Mouse (Mus musculus) right cerebral cortex, adult 18-20 months (tissue): Measurements from ENCODE around the gene Josd1.
"Not testable (repeated sequence)": the region's sequence is repeated elsewhere in the genome, so short reads cannot be mapped to it uniquely, and the experiment has no call there.

Experiments
- DNase-seq: peaks from one replicate; pipeline ENCODE4 v3.0.0; 2022; ENCODE audit warnings: mixed read lengths

Josd1 gene

GRCm38 (mm10) chr15:79691023-79691508 lies 3.3 kb upstream of the Josd1 start:
- peak; percentile 37 for DNase-seq

DNA sequence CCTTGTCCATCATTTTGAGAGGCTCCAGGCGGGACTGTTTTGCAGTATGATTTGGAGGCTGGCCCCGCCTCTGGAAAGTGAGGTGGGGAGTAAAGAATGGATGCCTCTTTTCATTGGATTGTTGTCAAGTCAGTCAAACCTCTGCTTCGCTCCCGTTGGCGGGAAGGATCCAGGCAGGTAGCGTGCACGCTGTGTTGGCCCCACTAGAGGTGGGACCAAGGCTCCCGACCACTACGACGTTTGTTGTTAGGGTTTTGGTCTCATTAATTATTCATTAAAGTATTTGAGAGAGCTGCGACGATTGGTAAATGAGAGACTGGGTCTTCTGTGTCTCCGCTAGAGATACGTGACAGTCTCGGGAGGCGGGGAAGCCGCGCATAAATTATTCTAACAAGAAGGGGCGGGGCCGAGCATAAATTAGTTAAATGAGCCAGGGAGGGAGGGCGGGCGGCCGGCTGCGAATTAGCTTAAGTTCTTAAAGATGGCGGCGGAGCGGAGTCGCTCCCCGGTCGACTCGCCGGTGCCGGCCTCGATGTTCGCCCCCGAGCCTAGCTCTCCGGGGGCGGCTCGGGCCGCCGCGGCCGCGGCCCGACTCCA lies 2.8 kb upstream of the Josd1 start, which contains the start of gene Gtpbp1:
Gene Gtpbp1, plus strand, starts transcription at position 420 of the 597 bp plus-strand sequence.
- DNase-seq: peak; percentile 99

DNA sequence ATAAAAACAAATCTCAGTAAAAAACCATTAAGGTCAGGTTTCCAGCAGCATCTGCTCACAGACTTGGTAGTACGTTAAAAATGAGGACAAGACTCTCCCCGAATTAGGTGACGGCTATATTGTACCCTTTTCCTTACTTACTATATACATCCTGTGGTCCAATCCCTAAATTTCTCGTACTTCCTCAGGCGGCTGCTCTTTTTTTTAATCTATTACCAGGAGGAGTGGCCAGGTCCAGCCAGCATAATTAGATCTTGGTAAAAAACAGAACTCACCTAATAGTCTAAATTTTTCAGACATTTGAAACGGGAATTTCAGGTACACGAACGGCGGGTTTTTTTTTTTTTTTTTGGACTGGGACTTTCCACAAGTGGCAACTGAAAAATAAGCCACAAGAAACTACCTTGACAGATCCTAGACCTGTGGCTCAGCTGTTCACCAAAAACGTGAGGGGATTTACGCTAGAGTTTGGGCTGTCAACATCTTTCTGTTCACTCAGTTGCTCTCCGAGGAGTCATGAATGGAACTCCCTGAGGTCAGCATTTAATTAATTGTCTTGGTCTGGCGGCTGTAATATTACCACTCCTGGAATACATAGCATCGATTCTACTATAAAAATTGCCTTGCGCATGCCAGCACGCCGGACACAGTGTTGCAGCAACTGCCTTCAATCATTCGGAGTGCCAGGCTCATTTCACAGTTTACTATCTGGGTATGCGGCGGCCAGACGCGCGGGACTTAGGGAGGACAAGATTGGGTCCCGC lies 2.1 kb upstream of the Josd1 start:
- no peak for DNase-seq

GRCm38 (mm10) chr15:79688268-79688956 lies 693 bp upstream of the Josd1 start:
- DNase-seq: no peak

GRCm38 (mm10) chr15:79687175-79687574 lies 544 bp downstream of the Josd1 start:
- DNase-seq: no peak

DNA sequence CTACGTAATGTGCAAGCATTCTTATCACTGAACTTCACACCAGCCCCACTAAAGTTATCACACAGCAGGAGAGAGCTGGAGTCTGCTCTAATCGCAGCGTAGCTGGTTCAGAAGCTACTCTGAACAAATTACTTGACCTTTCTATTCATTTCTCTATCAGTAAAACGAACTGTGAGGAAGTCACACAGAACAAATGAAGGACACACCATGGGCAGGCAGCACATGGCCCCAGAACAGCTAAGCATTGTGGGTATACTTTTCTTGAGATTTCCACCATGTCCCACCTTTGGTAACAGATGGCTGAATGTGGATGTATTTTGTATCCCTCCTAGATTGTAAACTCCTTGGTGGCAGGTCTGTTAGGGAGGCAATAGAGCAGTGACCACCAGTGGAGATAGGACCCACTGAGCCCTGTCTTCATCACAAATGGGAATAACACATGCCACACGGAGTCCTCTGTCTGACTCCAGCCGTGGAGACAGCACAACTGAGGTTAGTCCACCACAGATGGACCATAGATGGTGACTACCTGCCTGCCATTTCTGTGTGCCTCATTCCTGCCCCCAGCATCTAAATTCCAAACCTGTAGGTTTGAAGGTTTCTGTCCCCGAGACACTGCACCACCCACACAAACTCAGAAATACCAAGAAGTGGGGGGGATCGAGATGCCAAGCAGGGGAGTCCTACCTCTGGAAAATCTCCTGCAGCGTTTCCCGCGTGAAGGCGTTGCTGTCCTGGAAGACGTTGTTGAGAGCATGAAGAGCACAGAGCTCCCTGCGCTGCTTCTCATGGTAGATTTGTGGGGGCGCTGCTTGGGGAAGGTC lies 1.5 kb downstream of the Josd1 start:
- peak; percentile 36 for DNase-seq

- no peak for DNase-seq
Observed at GRCm38 (mm10) chr15:79685141-79685641, 2.5 kb downstream of the Josd1 start.

DNA sequence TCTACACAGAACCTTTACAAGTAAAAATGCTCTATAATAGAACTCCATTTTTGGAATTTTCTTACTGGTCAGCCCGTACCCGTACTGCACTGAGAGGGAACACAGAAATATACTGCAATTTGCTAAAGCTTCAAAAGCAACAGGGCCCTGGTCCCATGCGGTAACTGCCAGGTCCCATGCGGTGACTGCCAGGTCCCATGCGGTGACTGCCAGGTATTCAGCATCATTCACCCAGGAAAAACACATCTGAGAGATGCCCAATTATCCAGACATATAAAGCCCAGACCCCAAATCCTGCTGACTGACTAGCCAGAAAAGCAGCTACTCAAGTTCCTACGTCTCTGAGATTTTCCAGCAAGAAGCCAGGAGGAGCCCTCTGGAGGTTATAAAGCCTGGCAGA lies 3.1 kb downstream of the Josd1 start:
- DNase-seq: no peak

DNA sequence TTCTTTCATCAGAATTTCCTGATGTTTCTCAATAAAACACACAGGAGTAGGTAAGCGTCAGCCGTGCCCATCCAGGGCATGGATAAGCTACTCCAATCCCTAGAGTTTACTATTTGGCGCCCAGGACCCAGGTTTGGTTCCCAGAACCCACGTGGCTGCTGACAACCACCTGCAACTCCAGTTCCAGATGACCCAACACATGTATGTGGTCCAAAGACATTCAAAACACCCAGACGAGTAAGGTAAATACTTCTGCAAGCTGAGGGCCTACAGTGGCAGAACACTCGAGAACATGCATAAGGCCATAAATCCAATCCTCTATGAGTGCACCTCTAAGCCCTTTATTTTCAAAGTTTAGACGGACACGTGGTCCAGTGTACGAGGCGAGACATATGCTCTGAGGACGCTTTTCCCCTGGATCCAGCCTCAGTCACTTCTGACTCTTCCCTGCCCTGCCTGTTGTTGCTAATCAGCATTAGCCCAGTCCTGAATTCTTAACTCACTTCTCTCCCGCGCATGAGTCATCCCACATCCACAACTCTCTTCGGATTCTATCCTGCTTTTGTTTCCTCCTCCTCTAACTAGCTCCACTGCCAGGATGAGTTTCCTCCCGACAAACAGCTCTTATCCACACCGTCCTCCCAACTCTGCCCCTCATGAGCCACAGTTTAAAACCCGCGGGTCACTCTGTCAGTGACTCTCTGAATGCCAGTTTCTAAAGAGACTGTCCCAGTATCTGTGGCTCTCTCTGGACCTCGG lies 3.8 kb downstream of the Josd1 start:
- peak; percentile 66 for DNase-seq

DNA sequence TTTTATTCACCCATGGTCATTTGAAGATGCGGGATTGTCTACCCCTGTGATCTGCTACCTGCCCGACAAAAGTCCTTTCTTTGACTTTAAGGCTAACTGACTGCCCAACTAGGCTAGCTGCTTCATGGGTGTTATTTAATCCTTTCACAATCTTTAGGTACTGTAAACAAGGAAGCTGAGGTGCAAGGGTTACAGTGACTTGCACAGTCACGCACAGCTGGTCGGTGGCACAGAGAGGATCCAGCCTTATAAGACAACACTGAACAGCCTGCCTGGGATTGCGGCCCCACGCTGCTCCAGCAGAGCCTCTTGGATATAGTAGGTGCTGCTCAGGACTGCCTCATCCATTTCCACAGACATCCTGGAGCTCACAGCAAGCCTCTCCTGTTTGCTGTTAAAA lies 4.6 kb downstream of the Josd1 start:
- DNase-seq: no peak

- DNase-seq: no peak
Observed at GRCm38 (mm10) chr15:79681973-79682372, 5.7 kb downstream of the Josd1 start.

DNA sequence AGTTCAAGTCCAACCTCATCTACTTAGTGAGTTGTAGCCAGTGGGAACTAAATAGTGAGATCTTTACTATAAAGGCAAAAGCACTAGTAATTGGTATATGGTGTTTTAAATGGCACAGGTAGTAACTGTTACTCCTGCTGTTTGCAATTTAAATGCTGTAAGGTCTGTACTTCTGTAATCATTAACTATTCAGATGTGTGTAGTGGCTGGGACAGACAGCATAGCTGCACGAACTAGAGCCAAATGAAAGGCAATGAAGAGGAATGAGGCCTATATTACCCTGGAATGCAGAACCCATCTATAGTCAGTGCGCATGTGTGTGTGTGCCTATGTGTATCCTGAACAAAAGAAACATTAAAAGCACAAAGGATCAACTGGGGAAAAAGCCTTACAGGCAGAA lies 9.8 kb downstream of the Josd1 start:
- DNase-seq: no peak

- DNase-seq: not testable (repeated sequence)
Observed at GRCm38 (mm10) chr15:79671828-79672348, 15.8 kb downstream of the Josd1 start.

DNA sequence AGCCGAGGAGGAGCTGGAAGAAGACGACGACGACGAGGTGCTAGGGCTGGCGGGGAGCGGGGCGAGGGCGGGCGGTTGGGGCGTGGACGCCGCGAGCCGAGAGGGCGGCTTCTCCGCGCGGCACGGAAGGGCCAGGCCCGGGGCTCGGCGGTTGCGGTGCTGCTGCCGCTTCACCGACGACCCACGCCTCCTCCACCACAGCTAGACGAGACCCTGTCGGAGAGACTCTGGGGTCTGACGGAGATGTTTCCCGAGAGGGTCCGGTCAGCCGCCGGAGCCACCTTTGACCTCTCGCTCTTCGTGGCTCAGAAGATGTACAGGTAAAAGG lies 16.8 kb downstream of the Josd1 start:
- DNase-seq: no peak

- peak; percentile 94 for DNase-seq
Observed at GRCm38 (mm10) chr15:79670249-79670971, 17.3 kb downstream of the Josd1 start, which contains the start of gene Tomm22. Tomm22 (plus strand) TSS chr15:79670861.

- DNase-seq: no peak
Observed at GRCm38 (mm10) chr15:79669195-79669594, 18.5 kb downstream of the Josd1 start.

DNA sequence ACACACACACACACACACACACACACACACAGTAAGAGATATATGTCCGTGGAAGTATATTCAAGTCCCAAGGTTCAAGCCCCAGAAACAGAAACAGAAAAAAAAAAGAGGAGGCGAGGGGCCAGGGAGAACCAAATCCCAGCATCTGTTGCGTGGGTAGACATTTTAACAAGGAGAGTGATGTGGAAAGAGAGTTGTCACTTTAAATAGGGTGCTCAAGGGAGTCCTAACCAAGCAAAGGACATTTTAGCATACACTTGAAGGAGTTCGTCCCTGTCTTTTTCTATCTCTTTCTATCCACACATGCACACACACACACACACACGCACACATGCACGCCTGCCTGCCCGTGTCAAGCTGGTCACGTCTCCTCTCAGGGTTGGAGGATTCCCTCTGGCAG lies 23.1 kb downstream of the Josd1 start:
- peak; percentile 77 for DNase-seq

GRCm38 (mm10) chr15:79661852-79662251 lies 25.9 kb downstream of the Josd1 start:
- DNase-seq: no peak

DNA sequence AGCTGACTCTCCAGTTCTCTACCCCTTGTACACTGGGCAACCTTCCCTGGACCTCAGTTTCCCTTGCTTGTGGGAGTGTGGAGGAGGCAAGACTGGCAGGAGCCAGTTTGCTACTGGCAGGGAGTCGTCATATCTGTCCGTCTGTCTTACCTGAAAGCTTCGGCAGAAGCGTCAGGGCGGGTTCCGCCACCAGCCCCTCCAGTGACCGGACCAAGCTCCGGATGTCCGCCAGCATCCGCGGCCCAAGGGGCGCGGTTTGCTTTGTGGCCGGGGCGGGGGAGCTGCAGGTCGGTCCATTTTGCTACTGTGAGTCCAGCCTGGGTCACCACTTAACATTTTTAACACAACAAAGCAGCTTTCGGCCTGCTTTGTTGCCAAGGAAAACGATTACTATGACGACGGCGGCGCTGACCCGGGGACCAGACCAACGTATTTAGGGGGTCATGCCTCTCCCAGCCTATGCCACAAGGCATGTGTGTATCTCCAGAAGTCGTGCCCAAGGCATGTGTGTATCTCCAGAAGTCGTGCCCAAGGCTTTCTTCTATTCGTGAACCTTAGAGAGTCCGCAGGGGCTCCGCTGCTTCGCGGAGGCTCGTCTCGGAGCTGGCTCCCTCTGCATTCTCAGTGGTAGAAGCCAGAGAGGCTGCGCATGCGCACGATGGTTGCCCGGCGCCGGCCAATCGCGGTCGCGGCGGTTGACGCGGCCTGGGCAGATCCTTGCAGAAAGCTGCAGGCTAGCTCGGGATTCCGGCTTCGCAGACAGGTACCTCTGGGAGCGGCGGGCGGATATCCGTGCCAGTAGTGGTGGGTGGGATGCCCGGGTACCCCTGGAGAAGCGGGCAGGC lies 29.0 kb downstream of the Josd1 start, which contains the start of the genes Fam227a and Cby1:
Gene Fam227a, minus strand, starts transcription at position 426 of the 845 bp plus-strand sequence.
Gene Cby1, plus strand, starts transcription at position 669 of the 845 bp plus-strand sequence.
- peak; percentile 95 for DNase-seq
